Mouse (Mus musculus): ENCODE data around the gene Naaladl2.

The Naaladl2 gene

DNA sequence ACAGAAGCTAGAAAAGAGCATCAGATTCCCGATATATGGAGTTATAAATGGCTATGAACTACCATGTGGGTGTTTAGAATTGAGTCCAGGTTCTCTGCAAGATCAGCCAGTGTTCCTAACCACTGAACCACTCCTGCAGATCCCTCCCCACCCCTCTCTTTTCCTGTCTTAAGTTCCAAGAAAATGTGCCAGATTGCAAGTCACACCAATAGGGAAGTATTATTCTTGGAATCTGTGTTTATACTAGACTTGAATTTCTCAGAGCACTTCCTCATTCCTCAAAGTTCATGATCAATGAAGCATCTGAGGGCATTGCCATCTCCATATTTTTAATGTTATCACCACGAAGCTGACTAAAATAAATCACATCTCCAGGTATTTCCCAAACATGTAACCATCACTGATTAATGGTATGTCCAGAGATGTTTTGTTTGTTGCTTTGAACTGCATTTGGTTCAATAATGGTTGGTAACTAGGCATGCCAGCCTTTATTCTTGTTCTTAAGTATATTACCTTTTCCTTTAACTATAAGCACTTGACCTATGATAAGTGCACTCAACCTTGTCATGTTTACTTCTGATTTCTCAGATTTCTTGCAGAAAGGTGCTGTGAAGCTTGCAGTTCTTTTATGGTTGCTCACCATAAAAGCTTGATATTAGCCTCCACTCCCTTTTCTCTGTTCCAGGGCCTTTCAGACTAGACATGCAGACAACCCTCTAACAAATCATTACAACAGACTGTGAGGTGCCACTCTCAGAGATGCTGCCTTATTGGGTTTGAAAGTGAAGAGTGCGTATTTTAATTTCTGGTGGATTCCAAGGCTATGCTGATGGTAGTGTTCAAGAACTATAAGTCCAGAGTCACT lies 475.8 kb downstream of the Naaladl2 start:
- no peak for DNase-seq

- DNase-seq, result no peak
Measured at GRCm38 (mm10) chr3:24665408-24665807, 478.7 kb downstream of the Naaladl2 start.

- no peak for DNase-seq
Measured at GRCm38 (mm10) chr3:24663749-24664148, 480.3 kb downstream of the Naaladl2 start.

DNA sequence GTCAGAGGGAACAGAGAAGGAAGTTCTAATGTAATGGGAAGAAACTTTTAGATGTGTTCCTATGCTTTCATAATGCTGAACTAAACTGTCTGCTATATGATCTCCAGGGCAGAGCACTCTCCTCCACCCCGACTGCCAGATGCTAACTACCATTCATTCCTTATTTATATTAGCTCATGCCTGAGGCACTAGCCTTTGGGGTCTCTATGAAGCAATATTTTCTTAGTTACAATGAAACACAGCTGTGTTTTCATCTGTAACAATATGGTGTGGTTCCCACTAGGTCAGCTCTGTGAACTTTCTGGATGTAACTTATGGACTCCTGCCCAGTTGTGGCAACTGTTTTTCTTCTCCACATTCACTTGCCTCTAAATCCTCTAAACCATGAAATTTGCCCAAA lies 514.0 kb downstream of the Naaladl2 start:
- DNase-seq, result no peak

DNA sequence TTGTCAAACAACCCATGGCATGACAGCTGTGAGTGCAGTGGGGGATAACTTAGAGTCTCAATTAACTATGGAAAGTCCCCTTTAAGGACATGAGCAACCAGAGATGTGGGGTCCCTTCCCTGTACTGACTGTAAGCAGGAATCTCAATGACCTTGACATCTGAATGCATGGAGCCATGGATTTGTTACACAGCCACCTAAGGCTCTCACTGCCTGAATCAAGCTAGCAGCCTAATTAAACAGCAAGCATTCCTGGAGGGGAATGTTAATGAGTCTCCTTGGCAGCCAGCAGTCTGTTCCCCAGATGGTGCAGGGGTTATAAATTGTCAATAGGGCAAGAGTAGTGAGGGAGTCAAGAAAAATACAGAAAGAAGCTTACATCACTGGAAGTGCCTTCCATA lies 538.6 kb downstream of the Naaladl2 start:
- DNase-seq, result no peak

- DNase-seq, result no peak
Measured at GRCm38 (mm10) chr3:24604791-24605320, 539.2 kb downstream of the Naaladl2 start.

- no peak for DNase-seq
Measured at GRCm38 (mm10) chr3:24595447-24595846, 548.6 kb downstream of the Naaladl2 start.

GRCm38 (mm10) chr3:24556617-24557016 lies 587.4 kb downstream of the Naaladl2 start:
- DNase-seq, result no peak

DNA sequence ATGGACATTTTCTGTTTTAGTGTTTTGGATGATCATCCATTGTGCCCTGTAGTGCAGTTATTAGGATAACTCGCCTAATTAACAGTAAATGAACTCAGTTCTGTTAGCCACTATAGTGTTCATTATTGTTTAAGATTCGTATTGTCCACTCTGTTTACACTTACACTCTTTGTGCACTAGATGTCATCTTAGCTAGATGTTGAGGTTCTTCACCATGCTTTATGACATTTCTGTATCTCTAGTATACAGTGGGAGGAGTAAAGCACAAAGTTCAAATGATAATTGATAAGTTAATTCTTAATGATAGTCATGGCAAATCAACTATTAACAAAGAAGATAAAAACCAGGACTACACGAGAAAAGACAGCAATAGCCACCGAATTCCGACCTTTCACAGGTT lies 590.4 kb downstream of the Naaladl2 start:
- no peak for DNase-seq

DNA sequence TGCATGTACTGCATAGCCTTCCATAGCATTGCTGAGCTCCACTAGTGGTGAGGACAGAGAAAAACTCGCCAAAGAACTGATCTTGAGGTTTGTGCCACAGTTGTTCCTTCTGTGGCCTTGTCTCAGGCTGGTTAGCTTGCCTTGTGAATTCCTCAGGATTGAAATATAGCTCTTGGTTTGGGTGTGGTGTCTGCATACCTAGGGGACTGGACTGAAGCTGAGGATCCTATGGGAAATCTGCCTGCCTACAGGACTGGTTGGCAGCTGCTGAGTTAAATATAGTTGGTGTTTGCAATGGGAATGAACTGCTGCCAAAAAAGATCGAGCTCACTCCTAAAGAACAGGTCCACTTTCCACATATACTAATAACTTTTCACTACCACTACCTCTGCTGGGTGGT lies 591.4 kb downstream of the Naaladl2 start:
- DNase-seq, result no peak

DNA sequence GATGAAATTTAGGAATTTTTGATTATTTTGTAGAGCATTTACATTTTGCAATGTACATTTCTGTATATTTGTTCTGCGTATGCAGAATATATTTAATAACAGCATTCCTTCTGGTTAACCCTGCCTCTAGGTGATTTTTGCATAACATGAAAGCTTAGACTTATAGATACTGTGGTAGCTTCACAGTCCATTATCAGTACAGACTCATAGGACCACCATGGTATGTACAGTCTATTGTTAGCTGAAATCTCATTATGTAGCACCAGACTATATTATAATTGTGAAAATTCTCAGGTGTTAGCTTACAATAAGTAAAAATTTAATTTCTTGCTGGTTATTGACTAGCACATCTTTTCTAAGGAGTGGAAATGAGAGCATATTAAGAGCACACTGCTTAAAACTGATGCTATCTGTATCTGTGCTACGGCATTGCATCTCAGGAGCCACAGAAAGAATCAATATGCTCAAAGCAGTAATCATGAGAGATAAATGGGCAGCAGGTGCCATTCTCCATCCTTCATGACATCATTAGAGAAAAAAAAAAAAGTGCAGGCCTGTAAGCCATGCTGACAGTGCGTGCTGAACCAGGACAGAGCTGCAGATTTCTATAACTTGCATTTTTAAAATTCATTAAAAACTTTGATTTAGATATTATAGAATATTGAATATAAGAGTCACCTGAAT lies 610.1 kb downstream of the Naaladl2 start:
- DNase-seq, result no peak

DNA sequence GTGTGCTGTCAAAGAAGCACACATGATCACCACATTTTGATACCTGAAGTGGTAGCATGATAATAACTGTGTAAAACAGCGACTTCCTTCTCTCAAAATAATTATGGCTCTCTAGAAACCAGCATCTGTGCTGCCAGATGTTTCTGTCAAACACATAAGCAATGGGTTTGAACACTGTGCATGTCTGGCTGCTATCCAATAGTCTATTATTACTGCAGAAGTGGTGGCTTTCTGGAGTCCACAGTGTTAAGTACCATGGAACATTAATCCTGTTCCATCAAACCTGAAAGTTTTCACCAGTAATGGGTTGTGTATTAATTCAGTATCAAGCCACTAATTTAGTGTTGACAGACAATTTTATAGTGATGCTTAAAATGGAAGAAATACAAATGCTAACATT lies 629.1 kb downstream of the Naaladl2 start:
- DNase-seq, result no peak

DNA sequence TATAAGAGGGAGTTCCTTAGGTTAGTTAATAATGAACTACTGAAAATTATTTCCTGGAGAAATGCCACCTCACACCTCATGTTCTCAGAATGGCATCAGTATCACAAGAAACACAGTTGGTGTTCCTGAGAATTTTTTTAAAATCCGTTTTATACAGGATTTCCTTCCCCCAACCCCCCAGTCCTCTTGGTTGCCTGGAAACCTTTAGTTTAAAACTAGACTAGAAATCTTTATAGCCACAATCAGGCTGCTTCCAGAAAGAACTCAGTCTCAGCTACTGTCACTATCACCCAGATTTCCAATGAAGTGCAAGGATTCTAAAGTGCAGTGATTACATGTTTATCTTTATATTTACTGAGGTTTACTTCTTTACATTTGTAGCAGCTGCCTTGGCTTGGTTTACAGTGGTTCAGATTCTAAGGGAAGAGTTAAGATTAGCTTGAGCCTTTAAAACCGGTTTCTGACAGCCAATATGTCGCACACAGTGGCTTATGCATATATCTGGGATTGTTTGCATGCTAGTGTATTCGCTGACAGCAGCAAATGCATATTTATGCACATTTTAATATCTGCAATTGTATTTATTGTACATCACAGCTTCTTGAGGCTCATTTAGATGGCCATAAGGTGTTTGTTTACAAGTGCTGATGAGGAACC lies 657.5 kb downstream of the Naaladl2 start:
- DNase-seq, result no peak

DNA sequence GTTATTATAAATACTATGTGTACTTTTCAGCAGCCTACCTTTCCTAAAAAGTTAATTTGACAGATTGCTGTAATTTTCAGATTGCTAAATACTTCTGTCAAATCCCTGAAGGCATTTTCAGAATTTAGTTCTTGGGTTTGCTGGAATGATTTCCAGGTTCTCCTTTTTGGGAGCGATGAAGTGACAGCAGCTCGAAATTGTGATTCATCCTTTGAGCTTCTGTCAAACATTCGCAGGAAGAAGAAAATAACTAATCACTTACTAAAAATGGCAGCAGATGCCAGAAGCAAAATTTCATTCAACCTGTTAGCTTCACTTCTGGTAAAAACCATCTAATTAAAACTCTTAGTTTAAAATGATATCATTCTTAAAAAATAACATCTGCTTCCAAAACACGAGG lies 680.1 kb downstream of the Naaladl2 start:
- no peak for DNase-seq

DNA sequence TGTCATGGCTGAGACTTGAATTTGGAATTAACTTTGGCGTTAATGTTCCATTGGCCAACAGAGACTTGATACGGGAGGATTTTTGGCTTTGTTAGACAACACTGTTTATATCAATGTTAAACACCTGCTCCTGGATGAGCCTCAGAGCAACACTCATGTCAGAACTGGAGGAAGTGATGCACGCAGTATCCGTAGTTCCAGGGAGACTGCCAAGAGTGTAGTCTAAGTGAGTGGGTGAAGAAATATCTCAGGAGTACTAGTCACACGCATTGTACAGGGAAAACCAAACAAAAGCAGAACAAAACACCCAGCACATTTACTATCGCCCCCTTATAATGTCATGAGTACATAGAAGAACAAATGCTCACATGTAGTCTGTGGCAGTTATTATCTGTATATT lies 703.4 kb downstream of the Naaladl2 start:
- DNase-seq, result no peak

- DNase-seq, result no peak
Measured at GRCm38 (mm10) chr3:24432761-24433160, 711.3 kb downstream of the Naaladl2 start.

- DNase-seq, result no peak
Measured at GRCm38 (mm10) chr3:24391737-24392136, 752.3 kb downstream of the Naaladl2 start.

DNA sequence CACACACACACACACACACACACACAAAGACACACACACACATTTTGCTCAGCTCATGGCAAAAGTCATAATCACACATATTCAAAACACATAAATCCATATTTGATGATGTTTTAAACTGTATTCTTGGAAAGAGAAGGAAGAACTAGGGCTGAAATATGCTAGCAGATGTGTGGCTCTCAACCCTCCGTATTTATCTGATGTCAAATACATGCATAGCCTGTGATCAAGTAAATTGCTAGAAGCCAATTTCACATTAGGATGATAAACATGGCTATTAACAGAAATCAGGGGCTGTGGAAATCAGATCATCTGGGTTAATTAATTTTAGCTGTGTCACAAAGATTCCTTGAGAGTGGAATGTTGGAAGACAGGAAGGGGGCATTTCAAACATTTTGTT lies 752.8 kb downstream of the Naaladl2 start:
- DNase-seq, result no peak

GRCm38 (mm10) chr3:24355010-24355409 lies 789.1 kb downstream of the Naaladl2 start:
- no peak for DNase-seq

- DNase-seq, result no peak
Measured at GRCm38 (mm10) chr3:24321489-24322405, 822.3 kb downstream of the Naaladl2 start.

GRCm38 (mm10) chr3:24314658-24315297 lies 829.3 kb downstream of the Naaladl2 start:
- no peak for DNase-seq

DNA sequence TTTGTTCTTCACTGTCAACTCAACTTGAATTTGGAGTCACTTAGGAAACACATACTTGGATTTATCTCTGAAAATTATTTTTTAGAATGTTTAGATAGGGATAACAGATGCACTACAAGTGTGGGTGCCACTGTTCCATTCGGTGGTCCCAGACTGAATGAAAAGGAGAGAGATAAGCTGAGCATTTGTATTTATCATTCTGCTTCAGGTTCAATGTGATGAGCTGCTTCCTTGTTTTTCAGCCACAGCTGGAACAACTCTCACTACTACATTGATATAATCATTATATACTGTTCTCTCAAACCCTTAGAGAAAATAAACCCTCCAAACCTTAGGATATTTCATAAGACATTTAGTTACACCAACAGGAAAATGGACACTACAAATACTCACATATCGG lies 918.6 kb downstream of the Naaladl2 start:
- no peak for DNase-seq
